Mouse (Mus musculus) erythroblast, embryonic 14.5 days (primary cell): ENCODE results near the gene Myh9. TPM values are rescaled to one million over a fixed set of nuclear protein-coding genes. Genes with fewer than 3 reads are reported as not detected.

ENCODE experiments used
- H3K27me3 ChIP-seq: 2 replicates; pipeline ENCODE4 v1.6.1; 2012; ENCODE audit warnings: inconsistent platforms; ENCODE audit not compliant: control insufficient read depth
- H3K36me3 ChIP-seq: 2 replicates; pipeline ENCODE4 v1.6.1; 2012; ENCODE audit warnings: mild to moderate bottlenecking, inconsistent platforms; ENCODE audit not compliant: control insufficient read depth
- H3K4me1 ChIP-seq: 2 replicates; pipeline ENCODE4 v1.6.1; 2012; ENCODE audit warnings: inconsistent platforms; ENCODE audit not compliant: control insufficient read depth
- H3K4me3 ChIP-seq: replicated peaks from 2 replicates; pipeline ENCODE3; 2012; ENCODE audit warnings: moderate library complexity, mild to moderate bottlenecking, inconsistent platforms
- H3K9me3 ChIP-seq: 2 replicates; pipeline ENCODE4 v1.6.1; 2012; ENCODE audit warnings: low read length, inconsistent platforms, mixed read lengths; ENCODE audit not compliant: control insufficient read depth
- GATA1 ChIP-seq: IDR thresholded peaks from 2 replicates; pipeline ENCODE4 v1.6.1; 2012; ENCODE audit warnings: low read length, inconsistent platforms, mixed read lengths
- TAL1 ChIP-seq: IDR thresholded peaks from 3 replicates; pipeline ENCODE4 v1.6.1; 2012; ENCODE audit warnings: low read length, inconsistent platforms, mixed read lengths
- polyA plus RNA-seq: library from polyadenylated mRNA; stranded (reverse); fragments of >175 nt; gene quantifications from 2 replicates; pipeline ENCODE4 v1.2.3, GENCODE M21; 2012

Gene Myh9
- polyA plus RNA-seq, 1 experiment = 10.4 TPM

- Histone ChIP-seq H3K4me1 (peaks cover 4% of the 10 kb centered on the region), H3K4me3 (no peak overlapping the region), H3K9me3 (no peaks in the 10 kb centered on the region), H3K27me3 (no peaks in the 10 kb centered on the region), H3K36me3 (peaks cover 100% of the 10 kb centered on the region)
- no peak for TF ChIP-seq GATA1
- no peak for TF ChIP-seq TAL1
Observed at GRCm38 (mm10) chr15:77807264-77807585, 34.8 kb downstream of the Myh9 start.

- H3K36me3 ChIP-seq = peaks cover 100% of the 10 kb centered on the region
- no peaks in the 10 kb centered on the region for H3K9me3 ChIP-seq
- H3K4me3 ChIP-seq = no peak overlapping the region
- TF ChIP-seq GATA1 (no peak), TAL1 (no peak)
- peaks cover 4% of the 10 kb centered on the region for H3K4me1 ChIP-seq
- H3K27me3 ChIP-seq = no peaks in the 10 kb centered on the region
Observed at GRCm38 (mm10) chr15:77806565-77807263, 35.3 kb downstream of the Myh9 start.

GRCm38 (mm10) chr15:77805657-77806056 is 36.3 kb downstream of the Myh9 start:
- peaks cover 100% of the 10 kb centered on the region for H3K36me3 ChIP-seq
- TF ChIP-seq GATA1 (no peak), TAL1 (no peak)

GRCm38 (mm10) chr15:77804949-77805348 is 37.0 kb downstream of the Myh9 start:
- Histone ChIP-seq H3K4me1 (peaks cover 8% of the 10 kb centered on the region), H3K4me3 (no peak overlapping the region), H3K36me3 (peaks cover 98% of the 10 kb centered on the region), H3K9me3 (no peaks in the 10 kb centered on the region), H3K27me3 (no peaks in the 10 kb centered on the region)
- no peak for TF ChIP-seq TAL1
- no peak for TF ChIP-seq GATA1

More at GRCm38 (mm10) chr15:77805657-77806056, 36.3 kb downstream of the Myh9 start:
- peaks cover 6% of the 10 kb centered on the region for H3K4me1 ChIP-seq
- no peaks in the 10 kb centered on the region for H3K9me3 ChIP-seq
- no peak overlapping the region for H3K4me3 ChIP-seq
- no peaks in the 10 kb centered on the region for H3K27me3 ChIP-seq

- TF ChIP-seq GATA1 = no peak
- no peak for TF ChIP-seq TAL1
- no peaks in the 10 kb centered on the region for H3K9me3 ChIP-seq
- H3K36me3 ChIP-seq = peaks cover 98% of the 10 kb centered on the region
- H3K27me3 ChIP-seq = no peaks in the 10 kb centered on the region
- H3K4me1 ChIP-seq = peaks cover 13% of the 10 kb centered on the region
- H3K4me3 ChIP-seq = no peak overlapping the region
Observed at GRCm38 (mm10) chr15:77804460-77804859, 37.5 kb downstream of the Myh9 start.

GRCm38 (mm10) chr15:77803747-77804146 is 38.2 kb downstream of the Myh9 start:
- Histone ChIP-seq H3K27me3 (no peaks in the 10 kb centered on the region), H3K4me1 (peaks cover 20% of the 10 kb centered on the region), H3K9me3 (no peaks in the 10 kb centered on the region), H3K36me3 (peaks cover 98% of the 10 kb centered on the region), H3K4me3 (no peak overlapping the region)
- TF ChIP-seq TAL1 = no peak
- TF ChIP-seq GATA1 = no peak

GRCm38 (mm10) chr15:77802992-77803391 is 39.0 kb downstream of the Myh9 start:
- Histone ChIP-seq H3K4me3 (no peak overlapping the region), H3K4me1 (peaks cover 23% of the 10 kb centered on the region)

GRCm38 (mm10) chr15:77801188-77801587 is 40.8 kb downstream of the Myh9 start:
- no peaks in the 10 kb centered on the region for H3K27me3 ChIP-seq
- no peaks in the 10 kb centered on the region for H3K9me3 ChIP-seq
- H3K4me3 ChIP-seq = no peak overlapping the region
- TF ChIP-seq GATA1 (no peak), TAL1 (no peak)
- peaks cover 98% of the 10 kb centered on the region for H3K36me3 ChIP-seq
- peaks cover 26% of the 10 kb centered on the region for H3K4me1 ChIP-seq

More at GRCm38 (mm10) chr15:77802992-77803391, 39.0 kb downstream of the Myh9 start:
- H3K27me3 ChIP-seq = no peaks in the 10 kb centered on the region
- H3K9me3 ChIP-seq = no peaks in the 10 kb centered on the region
- peaks cover 98% of the 10 kb centered on the region for H3K36me3 ChIP-seq
- TF ChIP-seq GATA1 (no peak), TAL1 (no peak)

GRCm38 (mm10) chr15:77800511-77800910 is 41.5 kb downstream of the Myh9 start:
- peaks cover 98% of the 10 kb centered on the region for H3K36me3 ChIP-seq
- H3K27me3 ChIP-seq = no peaks in the 10 kb centered on the region
- peaks cover 26% of the 10 kb centered on the region for H3K4me1 ChIP-seq
- TF ChIP-seq GATA1 (no peak), TAL1 (no peak)
- no peak overlapping the region for H3K4me3 ChIP-seq
- H3K9me3 ChIP-seq = no peaks in the 10 kb centered on the region
